Mouse (Mus musculus) liver, embryonic 12.5 days (tissue): Measurements from ENCODE around the gene 1700030K09Rik. TPM values are rescaled to one million over a fixed set of nuclear protein-coding genes. Genes with fewer than 3 reads are reported as not detected.

Experiments
- ATAC-seq: fragments of 200-750 bp; cut with Nextera tagmentation; 2 replicates; pipeline ENCODE4 v1.8.0; 2017; ENCODE audit warnings: moderate number of reproducible peaks, mild to moderate bottlenecking, moderate library complexity
- H3K27ac ChIP-seq: fragments of 300-500 bp; sonication (generic); 2 replicates; pipeline ENCODE4 v1.5.1; 2016; ENCODE audit warnings: mild to moderate bottlenecking
- H3K27me3 ChIP-seq: fragments of 300-500 bp; sonication (generic); replicated peaks from 2 replicates; pipeline ENCODE4 v1.6.1; 2016; ENCODE audit warnings: mild to moderate bottlenecking, moderate library complexity
- H3K36me3 ChIP-seq: fragments of 300-500 bp; sonication (generic); 2 replicates; pipeline ENCODE4 v1.6.1; 2016; ENCODE audit warnings: mild to moderate bottlenecking, moderate library complexity
- H3K4me1 ChIP-seq: fragments of 300-500 bp; sonication (generic); 2 replicates; pipeline ENCODE4 v1.6.1; 2016
- H3K4me2 ChIP-seq: fragments of 300-500 bp; sonication (generic); 2 replicates; pipeline ENCODE4 v1.6.1; 2016; ENCODE audit warnings: mild to moderate bottlenecking, moderate library complexity
- H3K4me3 ChIP-seq: fragments of 300-500 bp; sonication (generic); 2 replicates; pipeline ENCODE4 v1.5.1; 2016; ENCODE audit warnings: mild to moderate bottlenecking, moderate library complexity
- H3K9ac ChIP-seq: fragments of 300-500 bp; sonication (generic); 2 replicates; pipeline ENCODE4 v1.6.1; 2016; ENCODE audit warnings: mild to moderate bottlenecking, moderate library complexity
- H3K9me3 ChIP-seq: fragments of 300-500 bp; sonication (generic); replicated peaks from 2 replicates; pipeline ENCODE4 v1.6.1; 2016; ENCODE audit warnings: mild to moderate bottlenecking, moderate library complexity
- WGBS: fragments of 180-500 bp; shearing (Covaris S2); methylation state at CpG from one replicate; pipeline ENCODE4 v1.1.7; 2016; ENCODE audit not compliant: insufficient replicate concordance; 5-methylcytosine and 5-hydroxymethylcytosine counted together
- polyA plus RNA-seq: library from polyadenylated mRNA; unstranded; fragments of >200 nt; fragmentation: Nextera tagmentation; extraction: Ambion mirVana; gene quantifications from 2 replicates; pipeline ENCODE4 v1.2.1, GENCODE M21; 2016

The 1700030K09Rik gene
- polyA plus RNA-seq, 1 experiment from 2014 or later, result 7.7 TPM

DNA sequence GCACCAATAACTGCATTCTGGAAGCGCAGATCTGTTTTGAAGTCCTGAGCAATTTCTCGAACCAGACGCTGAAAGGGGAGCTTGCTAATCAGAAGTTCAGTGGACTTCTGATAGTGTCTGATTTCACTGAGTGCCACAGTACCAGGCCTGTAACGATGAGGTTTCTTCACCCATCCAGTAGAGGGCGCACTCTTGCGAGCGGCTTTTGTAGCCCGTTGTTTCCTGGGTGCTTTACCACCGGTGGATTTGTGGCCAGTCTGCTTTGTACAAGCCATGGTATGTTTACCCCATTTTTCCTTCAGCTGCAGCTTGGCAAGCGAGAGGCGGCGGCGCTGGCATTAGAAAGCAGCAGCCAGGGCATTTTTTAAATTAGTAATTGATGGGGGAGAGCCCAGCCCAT, 14.0 kb upstream of the 1700030K09Rik start:
- ATAC-seq, result no peak
- WGBS, result 42% methylated on average over 13 of the region's 13 CpGs

DNA sequence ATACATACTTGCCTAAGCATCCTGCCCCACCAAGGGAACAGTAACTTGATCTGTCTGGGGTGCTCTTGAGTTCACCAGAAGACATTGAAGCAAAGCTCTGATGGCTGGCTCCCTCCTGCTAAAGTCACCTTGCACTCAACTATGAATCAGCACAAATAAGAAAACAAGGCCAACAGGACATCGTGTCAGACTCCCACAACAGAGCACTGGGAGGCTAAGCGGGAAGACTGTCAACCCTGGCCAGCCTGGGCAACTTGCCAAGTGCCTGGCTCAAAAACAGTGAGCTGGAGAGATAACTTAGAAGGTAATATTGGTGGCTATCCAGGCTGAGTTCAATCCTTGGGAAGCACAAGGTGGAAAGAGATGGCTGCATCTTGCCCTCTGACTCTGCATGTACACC, 8.7 kb upstream of the 1700030K09Rik start:
- ATAC-seq, result no peak
- 41% methylated on average over 2 of the region's 2 CpGs for whole genome bisulfite sequencing
- Histone ChIP-seq H3K27me3 (no peaks in the 10 kb centered on the region), H3K9ac (no peak overlapping the region), H3K9me3 (no peaks in the 10 kb centered on the region), H3K4me1 (peaks cover 4% of the 10 kb centered on the region; the same call in 1 of the 2 replicates), H3K27ac (no peak overlapping the region), H3K4me3 (no peak overlapping the region), H3K36me3 (no peaks in the 10 kb centered on the region), H3K4me2 (no peak overlapping the region)

More for the DNA sequence above, 14.0 kb upstream of the 1700030K09Rik start:
- H3K4me3 ChIP-seq, result no peak overlapping the region
- H3K9ac ChIP-seq, result no peak overlapping the region
- no peak overlapping the region for H3K27ac ChIP-seq
- H3K9me3 ChIP-seq, result no peaks in the 10 kb centered on the region
- peaks cover 6% of the 10 kb centered on the region; the same call in 1 of the 2 replicates for H3K4me1 ChIP-seq
- no peak overlapping the region for H3K4me2 ChIP-seq
- no peaks in the 10 kb centered on the region for H3K27me3 ChIP-seq
- H3K36me3 ChIP-seq, result no peaks in the 10 kb centered on the region

DNA sequence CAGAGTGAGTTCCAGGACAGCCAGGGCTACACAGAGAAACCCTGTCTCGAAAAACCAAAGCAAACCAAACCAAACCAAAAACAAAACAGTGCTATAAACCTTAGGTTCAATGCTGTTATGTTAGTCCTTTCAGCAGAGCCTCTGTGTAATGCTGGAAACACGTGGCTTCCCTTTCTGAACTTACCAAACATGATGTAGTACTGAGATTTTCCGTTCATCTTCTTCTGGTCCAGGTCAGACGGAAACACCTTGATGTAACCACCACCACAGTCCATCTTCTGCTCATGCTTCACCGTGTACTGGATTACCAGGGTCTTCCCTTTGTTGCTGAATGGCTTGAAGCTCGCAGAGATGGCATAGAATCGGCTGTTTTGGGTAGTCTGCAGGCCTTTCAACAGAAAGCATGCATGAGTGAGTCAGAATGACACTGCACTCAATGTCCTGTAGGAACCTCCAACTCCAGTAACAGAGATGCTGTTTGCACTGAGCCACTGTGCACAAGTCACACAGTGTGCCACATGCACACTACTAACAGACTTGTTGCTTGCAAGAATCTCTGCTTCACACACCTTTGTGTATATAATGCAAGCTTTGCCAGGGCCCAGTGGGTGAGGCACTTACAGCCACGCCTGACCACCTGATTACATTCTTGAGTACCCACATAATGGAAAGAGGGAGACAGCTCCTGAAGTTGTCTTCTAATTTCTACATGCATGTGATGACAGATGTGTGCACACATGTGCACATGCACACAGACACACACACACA, 5.2 kb upstream of the 1700030K09Rik start:
- H3K9ac ChIP-seq, result no peak overlapping the region
- ATAC-seq, result no peak
- no peaks in the 10 kb centered on the region for H3K9me3 ChIP-seq
- H3K4me2 ChIP-seq, result no peak overlapping the region
- no peak overlapping the region for H3K4me3 ChIP-seq
- 64% methylated on average over 8 of the region's 8 CpGs for WGBS
- no peaks in the 10 kb centered on the region for H3K27me3 ChIP-seq
- no peaks in the 10 kb centered on the region for H3K36me3 ChIP-seq
- no peak overlapping the region for H3K27ac ChIP-seq
- peaks cover 14% of the 10 kb centered on the region for H3K4me1 ChIP-seq

DNA sequence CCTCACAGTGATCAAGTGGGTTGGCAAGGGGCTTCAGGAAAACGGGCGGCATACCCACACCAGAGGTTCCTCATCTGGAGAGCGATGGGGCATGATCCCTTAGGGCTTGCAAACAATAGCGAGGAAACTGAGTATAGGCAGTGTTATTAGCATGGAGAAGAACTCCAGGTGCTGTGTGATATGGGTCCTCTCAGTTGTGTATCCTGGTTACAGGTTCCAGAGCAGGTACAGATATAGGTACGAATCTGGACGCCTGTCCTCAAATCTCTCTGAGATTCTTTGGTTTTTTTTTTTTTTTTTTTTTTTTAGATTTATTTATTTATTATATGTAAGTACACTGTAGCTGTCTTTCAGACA, 292 bp downstream of the 1700030K09Rik start:
- peak; percentile 50 for ATAC-seq

DNA sequence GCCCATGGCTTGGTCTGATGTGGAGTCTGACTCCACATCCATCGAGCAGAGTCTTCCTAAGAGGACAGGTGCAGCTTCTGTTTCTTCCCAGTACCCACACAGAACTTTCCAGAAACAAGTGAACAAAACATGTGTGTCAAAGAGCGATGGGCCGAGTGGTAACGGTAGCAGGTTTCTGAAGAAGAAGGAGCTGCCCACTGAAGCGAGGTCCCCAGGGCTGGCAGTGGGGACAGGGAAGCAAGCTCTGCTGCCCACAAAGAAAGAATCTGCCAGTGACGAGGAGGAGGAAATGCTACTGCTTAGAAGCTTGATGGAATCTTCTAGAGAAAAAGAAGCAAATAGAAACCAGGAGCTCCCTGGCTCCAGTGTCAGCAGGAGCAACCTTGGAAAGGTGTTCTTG, 1.4 kb downstream of the 1700030K09Rik start:
- H3K9ac ChIP-seq, result no peak overlapping the region
- 87% methylated on average over 6 of the region's 6 CpGs for WGBS
- peaks cover 11% of the 10 kb centered on the region for H3K4me1 ChIP-seq
- H3K9me3 ChIP-seq, result no peaks in the 10 kb centered on the region
- H3K27me3 ChIP-seq, result no peaks in the 10 kb centered on the region
- 0 out of 2 replicates have a peak overlapping the region, but pooled peaks have one; percentile 0 for H3K27ac ChIP-seq
- H3K4me3 ChIP-seq, result no peak overlapping the region
- peaks cover 31% of the 10 kb centered on the region for H3K36me3 ChIP-seq
- ATAC-seq, result no peak
- H3K4me2 ChIP-seq, result no peak overlapping the region

More for the DNA sequence above, 292 bp downstream of the 1700030K09Rik start:
- peak overlapping the region; percentile 76 for H3K4me2 ChIP-seq
- peaks cover 11% of the 10 kb centered on the region for H3K4me1 ChIP-seq
- H3K4me3 ChIP-seq, result peak overlapping the region; percentile 56
- peaks cover 20% of the 10 kb centered on the region for H3K36me3 ChIP-seq
- 24% methylated on average over 6 of the region's 6 CpGs for WGBS
- peak overlapping the region; percentile 72; the same call in 1 of the 2 replicates for H3K27ac ChIP-seq
- H3K9me3 ChIP-seq, result no peaks in the 10 kb centered on the region
- peak overlapping the region; percentile 70 for H3K9ac ChIP-seq
- H3K27me3 ChIP-seq, result no peaks in the 10 kb centered on the region

DNA sequence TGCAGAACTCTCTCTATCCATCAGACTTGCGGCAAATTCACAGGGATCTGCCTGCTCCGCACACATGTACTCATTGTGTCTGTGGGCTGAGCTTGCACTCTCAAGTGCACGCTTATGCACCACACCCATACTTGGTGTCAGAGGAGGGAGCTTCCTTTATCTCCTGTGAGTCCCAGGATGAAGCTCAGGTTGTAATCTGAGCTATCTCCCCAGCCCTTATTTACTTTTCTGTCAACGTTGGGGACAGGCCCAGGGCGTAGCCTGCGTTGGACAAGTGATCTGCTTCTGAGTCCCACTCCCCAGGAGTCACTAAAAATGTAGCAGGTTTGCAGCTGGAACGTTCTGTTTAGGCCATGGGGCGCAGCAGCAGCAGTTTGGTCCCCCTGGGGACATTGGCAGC, 7.8 kb downstream of the 1700030K09Rik start:
- H3K4me1 ChIP-seq, result peaks cover 11% of the 10 kb centered on the region
- 49% methylated on average over 8 of the region's 8 CpGs for WGBS
- no peak overlapping the region for H3K9ac ChIP-seq
- H3K4me3 ChIP-seq, result no peak overlapping the region
- no peak overlapping the region for H3K4me2 ChIP-seq
- ATAC-seq, result peak; percentile 76
- peaks cover 81% of the 10 kb centered on the region for H3K36me3 ChIP-seq
- H3K27ac ChIP-seq, result 0 out of 2 replicates have a peak overlapping the region, but pooled peaks have one; percentile 45
- H3K27me3 ChIP-seq, result no peaks in the 10 kb centered on the region
- peaks cover 6% of the 10 kb centered on the region; the same call in 1 of the 2 replicates for H3K9me3 ChIP-seq

DNA sequence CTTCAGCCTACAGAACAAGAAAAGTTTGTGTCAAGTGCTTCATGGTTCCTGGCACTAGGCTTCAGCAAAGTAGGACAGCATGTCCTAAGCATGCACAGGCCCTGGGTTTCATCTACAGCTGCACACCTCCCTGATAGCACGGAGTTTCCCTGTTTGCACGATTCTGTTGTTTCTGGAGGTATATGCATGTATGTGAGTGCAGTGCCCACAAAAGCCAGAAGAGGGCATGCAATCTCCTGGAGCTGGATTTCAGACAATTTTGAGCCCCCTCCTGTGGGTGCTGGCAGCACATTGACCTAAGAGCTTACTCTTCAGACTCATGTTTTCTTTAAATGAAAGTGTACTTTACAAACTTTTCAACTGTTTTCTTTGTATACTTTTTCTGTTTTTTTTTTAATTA, 10.2 kb downstream of the 1700030K09Rik start:
- Histone ChIP-seq H3K4me2 (no peak overlapping the region), H3K27me3 (no peaks in the 10 kb centered on the region), H3K36me3 (peaks cover 73% of the 10 kb centered on the region), H3K9me3 (peaks cover 6% of the 10 kb centered on the region; the same call in 1 of the 2 replicates), H3K9ac (no peak overlapping the region), H3K27ac (no peak overlapping the region), H3K4me3 (no peak overlapping the region), H3K4me1 (peaks cover 11% of the 10 kb centered on the region)
- WGBS, result 81% methylated on average over 2 of the region's 2 CpGs
- ATAC-seq, result no peak

DNA sequence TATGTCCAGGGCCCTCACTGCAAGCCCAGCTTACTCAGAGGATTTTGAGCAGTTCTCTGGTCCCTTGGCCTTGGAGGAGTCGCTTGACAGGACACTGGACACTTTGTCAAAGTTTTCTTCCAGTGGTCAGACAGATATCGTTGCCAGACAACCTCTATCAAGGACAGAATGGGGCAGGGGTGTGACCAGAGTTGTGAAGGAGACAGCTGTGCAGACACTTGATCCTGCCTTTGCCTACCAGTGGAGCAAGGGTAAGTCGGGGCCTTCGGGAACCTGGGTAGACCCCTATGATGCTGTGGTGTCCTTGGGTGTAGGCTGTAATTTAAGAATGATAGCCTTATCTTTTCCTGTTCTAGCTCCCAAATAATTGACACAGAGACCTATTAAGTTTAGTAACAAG, 11.6 kb downstream of the 1700030K09Rik start:
- no peak overlapping the region for H3K4me2 ChIP-seq
- no peaks in the 10 kb centered on the region for H3K27me3 ChIP-seq
- no peak overlapping the region for H3K4me3 ChIP-seq
- peaks cover 11% of the 10 kb centered on the region for H3K4me1 ChIP-seq
- H3K27ac ChIP-seq, result no peak overlapping the region
- no peak overlapping the region for H3K9ac ChIP-seq
- 78% methylated on average over 4 of the region's 4 CpGs for WGBS
- H3K36me3 ChIP-seq, result peaks cover 74% of the 10 kb centered on the region
- peaks cover 6% of the 10 kb centered on the region; the same call in 1 of the 2 replicates for H3K9me3 ChIP-seq
- ATAC-seq, result no peak

DNA sequence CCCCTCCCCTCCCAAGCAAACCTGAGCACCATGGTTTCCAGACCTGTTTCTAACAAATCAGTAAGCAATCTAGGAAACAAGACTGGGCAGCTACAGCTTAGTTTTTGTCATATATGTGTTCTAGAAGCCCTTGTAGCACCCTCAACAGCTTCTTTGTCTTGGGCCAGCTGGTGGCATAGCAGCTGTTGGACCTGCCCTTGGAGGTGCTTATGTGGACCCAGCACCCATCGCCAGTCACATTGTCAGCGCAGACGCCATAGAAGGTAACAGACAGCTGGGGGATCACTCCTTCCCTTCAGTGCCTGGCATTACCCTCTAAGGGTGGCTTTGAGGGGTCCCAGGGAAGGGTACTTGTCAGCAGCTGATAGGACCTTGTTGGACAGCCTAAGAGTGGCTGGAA, 14.1 kb downstream of the 1700030K09Rik start:
- peaks cover 6% of the 10 kb centered on the region; the same call in 1 of the 2 replicates for H3K9me3 ChIP-seq
- H3K4me3 ChIP-seq, result no peak overlapping the region
- no peak overlapping the region for H3K4me2 ChIP-seq
- H3K36me3 ChIP-seq, result peaks cover 79% of the 10 kb centered on the region
- no peak overlapping the region for H3K9ac ChIP-seq
- H3K27ac ChIP-seq, result no peak overlapping the region
- H3K4me1 ChIP-seq, result no peaks in the 10 kb centered on the region
- no peak for ATAC-seq
- WGBS, result 91% methylated on average over 3 of the region's 3 CpGs
- H3K27me3 ChIP-seq, result no peaks in the 10 kb centered on the region

DNA sequence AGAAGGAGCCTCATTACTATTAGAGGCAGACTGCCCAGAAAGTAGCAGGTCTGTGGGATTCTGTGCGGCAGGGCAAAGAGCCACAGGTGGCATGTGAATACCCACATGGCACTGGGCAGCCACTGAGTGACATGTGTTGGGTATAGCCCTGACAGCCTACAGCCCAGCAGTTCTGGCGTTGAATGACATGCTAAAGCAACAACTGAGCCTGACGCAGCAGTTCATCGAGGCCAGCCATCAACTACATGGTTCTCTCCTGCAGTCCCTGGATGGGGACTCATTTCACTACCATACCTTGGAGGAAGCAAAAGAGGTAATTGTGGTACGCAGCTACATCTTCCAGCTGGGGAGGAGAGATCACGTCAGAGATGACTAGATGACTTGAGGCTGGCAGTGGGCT, 14.8 kb downstream of the 1700030K09Rik start:
- Histone ChIP-seq H3K27me3 (no peaks in the 10 kb centered on the region), H3K4me3 (no peak overlapping the region), H3K9ac (no peak overlapping the region), H3K4me2 (no peak overlapping the region), H3K4me1 (no peaks in the 10 kb centered on the region), H3K36me3 (peaks cover 79% of the 10 kb centered on the region), H3K9me3 (peaks cover 6% of the 10 kb centered on the region; the same call in 1 of the 2 replicates), H3K27ac (no peak overlapping the region)
- 84% methylated on average over 6 of the region's 6 CpGs for WGBS
- no peak for ATAC-seq

DNA sequence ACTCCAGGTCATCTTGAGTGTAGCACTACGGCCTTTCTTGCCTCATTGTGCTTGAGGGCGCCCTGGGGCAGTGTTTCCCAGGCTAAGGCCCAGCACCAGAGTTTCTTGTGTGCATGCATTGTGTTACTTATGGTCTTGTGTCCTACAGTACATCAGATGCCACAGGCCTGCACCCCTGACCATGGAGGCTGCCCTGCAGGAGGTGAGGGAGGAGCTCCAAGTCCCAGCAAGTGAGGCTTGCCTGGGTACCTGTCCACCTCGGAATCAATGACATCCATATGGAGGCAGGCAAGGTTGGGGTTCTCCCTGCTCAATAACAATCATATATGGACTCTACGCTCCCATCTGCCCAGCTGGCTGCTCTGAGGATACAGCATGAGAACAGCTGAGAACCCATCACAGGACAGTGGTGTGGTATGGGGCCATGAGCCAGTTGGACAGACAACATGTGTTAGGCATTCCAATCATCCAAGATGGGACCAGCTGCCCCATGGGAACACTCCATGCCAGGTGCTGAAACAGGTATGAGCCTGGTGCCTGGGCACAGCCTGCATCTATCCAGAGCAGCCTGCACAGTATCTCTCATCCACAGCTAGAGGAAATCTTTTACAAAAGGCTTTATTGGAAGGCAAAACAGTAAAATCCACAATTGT, 16.3 kb downstream of the 1700030K09Rik start:
- 88% methylated on average over 4 of the region's 4 CpGs for WGBS
- H3K4me1 ChIP-seq, result no peaks in the 10 kb centered on the region
- ATAC-seq, result no peak; the same call in 1 of the 2 replicates

DNA sequence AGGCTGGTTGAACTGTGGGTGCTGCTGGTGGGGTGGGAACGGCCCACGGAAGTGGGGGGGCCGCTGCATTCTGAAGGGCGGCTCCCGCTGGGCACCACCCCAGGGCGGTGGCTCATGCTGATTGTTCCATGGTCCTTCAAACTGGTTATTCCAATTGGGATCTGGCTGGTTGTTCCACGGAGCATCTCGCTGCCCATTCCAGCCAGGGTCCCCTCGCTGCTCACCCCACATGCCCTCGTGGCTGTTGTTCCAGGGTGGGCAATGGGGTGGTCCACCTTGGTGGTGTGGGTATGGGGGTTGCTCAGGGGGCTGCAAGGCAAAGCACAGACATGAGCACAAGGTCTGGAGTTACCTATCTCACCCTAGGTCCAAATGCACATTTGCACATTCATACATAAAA, 20.5 kb downstream of the 1700030K09Rik start:
- Histone ChIP-seq H3K9ac (no peak overlapping the region), H3K4me3 (no peak overlapping the region), H3K27me3 (no peaks in the 10 kb centered on the region), H3K27ac (no peak overlapping the region), H3K4me1 (no peaks in the 10 kb centered on the region), H3K4me2 (no peak overlapping the region), H3K9me3 (no peaks in the 10 kb centered on the region), H3K36me3 (peaks cover 100% of the 10 kb centered on the region)
- no peak for ATAC-seq
- WGBS, result 87% methylated on average over 10 of the region's 10 CpGs

More for the DNA sequence above, 16.3 kb downstream of the 1700030K09Rik start:
- Histone ChIP-seq H3K4me3 (no peak overlapping the region), H3K4me2 (no peak overlapping the region), H3K27me3 (no peaks in the 10 kb centered on the region), H3K36me3 (peaks cover 79% of the 10 kb centered on the region), H3K9me3 (no peaks in the 10 kb centered on the region), H3K9ac (no peak overlapping the region), H3K27ac (no peak overlapping the region)
